Mouse (Mus musculus) CH12.LX (cell line): ENCODE measurements around the gene Il5ra.

Experiments
- CTCF ChIP-seq, 2 experiments: IDR thresholded peaks in 1 of 2; conservative IDR thresholded peaks in 1 of 2; 2 replicates each; pipeline ENCODE4 v1.5.1; 2011 to 2012; ENCODE audit warnings: low read depth in 2 of 2, low read length in 2 of 2, improper control_type of control experiment in 1 of 2, inconsistent platforms in 1 of 2, mild to moderate bottlenecking in 1 of 2, moderate library complexity in 1 of 2
- EP300 ChIP-seq: IDR thresholded peaks from 2 replicates; pipeline ENCODE4 v1.6.1; 2011; ENCODE audit warnings: low read length, improper control_type of control experiment
- HCFC1 ChIP-seq: IDR thresholded peaks from 2 replicates; pipeline ENCODE4 v1.6.1; 2012; ENCODE audit warnings: low read depth, mild to moderate bottlenecking, inconsistent platforms, low read length, improper control_type of control experiment
- MAFK ChIP-seq: IDR thresholded peaks from 2 replicates; pipeline ENCODE4 v1.6.1; 2011; ENCODE audit warnings: low read length, improper control_type of control experiment; ENCODE audit not compliant: insufficient replicate concordance
- NELFE ChIP-seq: IDR thresholded peaks from 2 replicates; pipeline ENCODE4 v1.6.1; 2011; ENCODE audit warnings: low read depth, low read length, improper control_type of control experiment

DNA sequence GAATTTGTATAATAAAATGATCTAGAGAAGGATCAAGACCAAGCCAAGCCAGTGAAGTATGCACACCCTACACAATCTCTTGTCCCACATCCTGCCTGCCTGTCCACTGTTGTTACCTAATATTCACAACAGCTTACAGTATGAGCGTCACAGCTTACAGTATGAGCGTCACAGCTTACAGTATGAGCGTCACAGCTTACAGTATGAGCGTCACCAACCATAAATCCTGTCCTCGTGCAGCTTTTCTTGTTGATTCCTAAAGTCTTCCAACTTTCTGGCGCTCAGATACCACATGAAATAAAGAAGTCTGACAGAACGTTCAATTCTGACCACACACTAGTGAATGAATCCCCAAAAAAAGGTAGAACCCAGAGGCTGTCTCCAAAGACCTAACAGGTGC, 44.3 kb upstream of the Il5ra start:
- TF ChIP-seq NELFE = no peak
- TF ChIP-seq CTCF (conservative IDR thresholded peaks at IDR 0.05 in 1 of 2, IDR thresholded peaks at IDR 0.05 in 1 of 2; ENCODE audit: low read depth in 2 of 2, low read length in 2 of 2) = no peak
- no peak for TF ChIP-seq EP300
- TF ChIP-seq HCFC1 = no peak
- no peak; the same call in 1 of the 2 replicates for TF ChIP-seq MAFK
